Mouse (Mus musculus) activated CD4-positive, CD25-positive, alpha-beta regulatory T cell, adult 4 months (primary cell): ENCODE results near the gene Rnf25. TPM values are rescaled to one million over a fixed set of nuclear protein-coding genes. Genes with fewer than 3 reads are reported as not detected.
A peak's percentile ranks its signal among the peaks of the same experiment; 100 is the strongest.

Experiments
- ATAC-seq: one replicate; pipeline ENCODE4 v1.8.0; 2017
- polyA plus RNA-seq, 2 experiments: library from polyadenylated mRNA; unstranded; fragments of 100-300 nt; shearing (Covaris generic); gene quantifications; one replicate each; pipeline ENCODE4 v1.2.1; 2017

Gene Rnf25
- 10 to 100 TPM; 15.6 to 18.1 TPM for polyA plus RNA-seq

GRCm38 (mm10) chr1:74601267-74601962 lies at the start of gene Rnf25, which contains the start of gene Stk36:
TSS of gene Rnf25 (minus strand) at chr1:74601397.
TSS of gene Stk36 (plus strand) at chr1:74601445.
- peak; percentile 100 for ATAC-seq

GRCm38 (mm10) chr1:74643926-74644325 lies 42.7 kb upstream of the Rnf25 start:
- no peak for ATAC-seq

GRCm38 (mm10) chr1:74643524-74643923 lies 42.3 kb upstream of the Rnf25 start:
- ATAC-seq: no peak

- ATAC-seq: no peak
These were observed 31.5 kb upstream of the Rnf25 start for GRCm38 (mm10) chr1:74632734-74633133.

GRCm38 (mm10) chr1:74628001-74628400 lies 26.8 kb upstream of the Rnf25 start:
- ATAC-seq: no peak

- ATAC-seq: no peak
These were observed 24.9 kb upstream of the Rnf25 start for GRCm38 (mm10) chr1:74626076-74626475.

- ATAC-seq: no peak
These were observed 23.0 kb upstream of the Rnf25 start for GRCm38 (mm10) chr1:74624183-74624582.

- peak; percentile 13 for ATAC-seq
These were observed 513 bp downstream of the Rnf25 start for GRCm38 (mm10) chr1:74600501-74601266.

- ATAC-seq: no peak
These were observed 6.8 kb downstream of the Rnf25 start for GRCm38 (mm10) chr1:74594434-74594833.

- peak; percentile 92 for ATAC-seq
These were observed 13.3 kb downstream of the Rnf25 start, which contains the start of the genes Zfp142 and Bcs1l for GRCm38 (mm10) chr1:74587773-74588445. TSS of gene Zfp142 (minus strand) at chr1:74588246. TSS of gene Bcs1l (plus strand) at chr1:74588289.

GRCm38 (mm10) chr1:74587233-74587772 lies 13.9 kb downstream of the Rnf25 start:
- no peak for ATAC-seq

- ATAC-seq: no peak
These were observed 16.4 kb downstream of the Rnf25 start for GRCm38 (mm10) chr1:74584616-74585398.

GRCm38 (mm10) chr1:74582621-74583020 lies 18.6 kb downstream of the Rnf25 start:
- no peak for ATAC-seq

GRCm38 (mm10) chr1:74569739-74570719 lies 31.2 kb downstream of the Rnf25 start:
- no peak for ATAC-seq

GRCm38 (mm10) chr1:74565834-74566233 lies 35.4 kb downstream of the Rnf25 start:
- ATAC-seq: no peak

- no peak for ATAC-seq
These were observed 42.1 kb downstream of the Rnf25 start for GRCm38 (mm10) chr1:74559061-74559460.

GRCm38 (mm10) chr1:74544184-74544583 lies 57.0 kb downstream of the Rnf25 start, which contains the start of gene Usp37:
TSS of gene Usp37 (minus strand) at chr1:74544284.
- no peak for ATAC-seq
